Mouse (Mus musculus): ENCODE measurements around the gene BC067074.

Gene BC067074

DNA sequence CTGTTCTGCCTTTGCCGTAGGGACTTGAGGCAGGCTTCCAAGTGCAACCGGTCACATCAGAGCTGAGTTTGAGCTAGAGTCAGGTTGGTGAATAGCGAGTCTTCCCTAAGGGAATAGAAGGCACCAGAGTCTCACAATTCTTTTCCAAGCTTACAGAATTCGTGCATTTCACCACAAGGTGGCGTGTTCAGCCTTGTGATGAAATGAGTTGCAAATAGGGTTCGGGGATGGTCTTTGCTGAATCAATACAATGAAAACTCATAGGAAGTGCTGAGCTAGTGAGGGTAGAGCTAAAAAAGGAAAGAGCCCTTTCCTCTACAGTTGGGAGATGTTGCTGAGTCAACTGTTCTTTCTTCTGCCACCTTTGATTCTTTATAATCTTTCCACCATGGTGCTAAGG, 29.0 kb downstream of the BC067074 start:
- peak; percentile 43 for DNase-seq (ENCODE audit: low read depth, low spot score)

DNA sequence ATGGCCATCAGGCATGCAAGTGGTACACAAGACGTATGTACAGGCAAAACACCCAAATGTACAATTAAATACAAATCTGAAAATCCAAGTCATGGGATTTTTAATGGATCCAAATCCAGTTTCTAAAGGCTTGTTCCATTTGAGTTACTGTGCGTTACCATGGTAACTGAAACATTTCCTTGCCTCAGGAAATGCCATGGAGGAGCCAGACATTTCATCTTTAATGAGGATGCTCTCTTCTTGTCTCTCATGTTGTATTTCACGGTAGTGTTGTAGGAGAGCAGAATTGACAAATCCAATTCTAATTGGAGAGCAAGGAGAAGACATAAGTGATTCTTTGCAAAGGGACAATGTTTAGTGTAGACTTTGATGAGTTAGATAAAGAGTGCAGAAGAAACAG, 31.3 kb downstream of the BC067074 start:
- no peak for DNase-seq (ENCODE audit: low read depth, low spot score)

GRCm38 (mm10) chr13:113325678-113326077, 32.7 kb downstream of the BC067074 start:
- DNase-seq (ENCODE audit: low read depth, low spot score) = no peak

DNA sequence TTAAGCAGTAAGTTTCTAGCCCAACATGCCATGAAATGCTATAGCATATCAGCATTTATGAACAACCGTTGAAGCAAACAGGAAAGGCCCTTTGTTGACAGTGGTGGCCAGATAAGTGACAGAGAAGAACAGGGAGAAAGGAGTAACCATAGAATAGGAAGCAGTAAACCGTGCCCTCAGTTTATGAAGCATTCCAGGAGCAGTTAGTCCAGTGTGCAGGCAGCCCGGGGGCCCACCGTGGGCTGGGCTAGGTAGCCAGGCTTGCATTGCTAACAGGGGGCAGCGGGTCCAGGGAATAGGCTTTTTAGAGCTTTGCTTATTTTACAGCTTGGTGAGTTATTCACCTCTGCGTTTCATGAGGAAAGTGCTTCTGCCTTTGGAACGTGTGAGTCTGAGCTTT, 39.3 kb downstream of the BC067074 start:
- no peak for DNase-seq (ENCODE audit: low read depth, low spot score)

DNA sequence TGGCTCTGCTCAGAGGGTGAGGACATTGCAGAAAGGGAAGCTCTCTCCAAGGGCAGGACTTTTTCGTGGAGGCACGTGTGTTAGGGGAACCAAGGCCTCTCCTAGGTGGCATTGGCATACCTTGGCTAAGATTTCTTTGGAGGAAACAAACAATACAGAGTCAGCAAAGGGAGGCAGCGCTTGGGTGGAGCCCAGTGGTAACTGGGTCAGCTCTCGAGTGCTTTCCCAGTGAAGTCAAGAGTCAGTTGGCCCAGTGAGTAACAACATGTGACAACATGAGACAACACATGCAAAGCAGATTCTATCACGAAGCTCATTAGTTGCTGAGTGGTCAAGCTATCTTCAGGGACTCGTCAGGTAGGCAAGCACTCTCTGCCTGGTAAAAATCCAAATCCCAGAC, 40.4 kb downstream of the BC067074 start:
- DNase-seq (ENCODE audit: low read depth, low spot score) = no peak

DNA sequence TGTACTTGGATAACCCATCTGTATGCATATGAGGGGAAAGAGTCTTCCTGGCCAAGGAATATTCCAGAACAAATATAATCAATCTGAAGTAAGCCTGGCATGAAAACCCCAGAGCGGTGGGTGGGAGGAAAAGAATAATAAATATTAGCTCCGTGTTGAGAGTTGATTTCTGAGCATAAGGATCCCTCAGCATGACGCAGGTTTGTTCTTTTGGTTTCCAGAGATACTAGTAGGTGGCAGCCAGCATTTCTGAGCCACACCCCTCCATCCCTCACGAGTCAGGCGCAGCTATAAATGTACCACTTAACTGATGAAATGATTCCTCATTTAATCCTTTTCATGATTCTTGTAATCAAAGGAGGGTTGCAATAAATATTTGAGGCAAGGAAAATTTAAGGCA, 41.0 kb downstream of the BC067074 start:
- no peak for DNase-seq (ENCODE audit: low read depth, low spot score)

- DNase-seq (ENCODE audit: low read depth, low spot score) = no peak
Observed at GRCm38 (mm10) chr13:113334773-113335172, 41.8 kb downstream of the BC067074 start.

- no peak for DNase-seq (ENCODE audit: low read depth, low spot score)
Observed at GRCm38 (mm10) chr13:113337223-113337858, 44.4 kb downstream of the BC067074 start.

DNA sequence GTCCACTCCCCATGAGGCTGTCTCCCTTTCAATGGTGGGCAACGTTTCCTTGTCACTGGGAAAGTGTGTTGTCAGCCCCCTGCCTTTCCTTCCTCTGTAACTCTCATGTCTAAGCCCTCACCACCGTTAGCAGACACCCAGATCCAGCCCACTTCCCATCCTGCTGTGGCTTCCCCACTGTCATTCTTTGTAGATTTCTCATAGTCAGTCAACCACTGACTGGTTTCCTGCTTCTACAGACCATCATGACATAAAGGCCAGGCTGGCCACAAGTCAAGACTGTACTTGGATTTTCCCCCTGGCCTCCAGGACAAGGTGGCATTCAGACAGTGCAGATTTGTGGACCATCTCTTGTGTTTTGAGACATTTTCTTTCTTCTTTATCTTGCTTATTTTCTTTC, 47.7 kb downstream of the BC067074 start:
- no peak for DNase-seq (ENCODE audit: low read depth, low spot score)

- DNase-seq (ENCODE audit: low read depth, low spot score) = no peak
Observed at GRCm38 (mm10) chr13:113341161-113341560, 48.2 kb downstream of the BC067074 start.

DNA sequence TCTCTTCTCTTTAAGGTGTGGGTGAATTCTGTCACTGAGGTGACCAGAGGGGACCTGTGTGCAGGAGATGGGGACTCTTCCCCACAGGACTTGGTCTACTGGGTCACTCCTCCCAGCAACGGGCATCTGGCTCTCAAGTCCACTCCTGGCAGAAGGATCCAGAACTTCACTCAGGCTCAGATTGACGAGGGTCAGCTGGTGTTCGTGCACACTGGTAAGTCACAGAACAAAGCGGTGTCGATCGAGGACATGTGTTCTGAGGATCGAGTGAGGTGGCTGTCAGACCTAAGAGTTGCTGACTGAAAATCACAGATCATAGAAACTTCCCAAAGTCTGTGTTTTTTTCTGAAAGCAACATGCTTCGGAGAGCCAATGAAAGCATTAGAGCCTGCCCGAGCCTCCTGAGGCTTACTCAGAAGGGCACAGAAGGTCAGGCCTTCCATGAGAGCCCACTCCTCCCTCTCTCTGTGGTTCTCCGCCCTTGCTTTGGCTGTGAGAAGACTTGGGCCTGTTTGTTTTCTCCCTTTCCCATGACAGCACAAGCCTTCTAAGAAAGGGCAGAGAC, 49.5 kb downstream of the BC067074 start:
- DNase-seq (ENCODE audit: low read depth, low spot score) = no peak

DNA sequence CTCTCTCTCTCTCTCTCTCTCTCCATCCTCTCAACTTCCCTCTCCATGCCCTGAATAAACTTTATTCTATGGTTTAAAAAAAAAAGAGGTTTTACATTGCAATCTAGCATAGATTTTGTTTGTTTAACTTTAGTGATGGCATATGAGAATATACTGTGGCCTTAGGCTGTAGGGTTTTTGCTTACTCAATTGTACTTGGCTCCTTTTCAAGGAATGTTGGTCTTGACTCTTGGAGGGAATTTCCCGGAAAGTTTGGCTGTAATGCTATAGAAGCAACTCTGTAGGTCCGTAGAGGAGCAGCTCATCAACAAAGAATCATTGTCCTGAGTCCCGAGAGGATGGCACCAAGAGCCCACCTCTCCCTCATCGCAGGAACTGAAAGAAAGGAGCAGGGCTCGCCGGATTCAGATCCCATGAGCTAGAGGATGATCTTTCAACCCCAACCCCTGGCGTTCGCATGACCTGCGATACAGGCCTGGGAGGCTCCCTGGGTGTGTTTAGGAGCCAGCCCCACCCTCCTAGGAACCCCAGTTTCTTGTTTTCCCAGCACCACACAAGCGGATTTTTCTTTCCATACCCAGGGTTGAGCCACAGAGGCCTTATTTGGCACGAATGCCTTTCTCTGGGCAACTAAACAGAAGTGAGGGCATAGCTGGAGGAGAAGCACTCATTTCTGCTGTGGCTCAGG, 57.9 kb downstream of the BC067074 start:
- no peak for DNase-seq (ENCODE audit: low read depth, low spot score)

- DNase-seq (ENCODE audit: low read depth, low spot score) = no peak
Observed at GRCm38 (mm10) chr13:113353546-113353945, 60.6 kb downstream of the BC067074 start.

DNA sequence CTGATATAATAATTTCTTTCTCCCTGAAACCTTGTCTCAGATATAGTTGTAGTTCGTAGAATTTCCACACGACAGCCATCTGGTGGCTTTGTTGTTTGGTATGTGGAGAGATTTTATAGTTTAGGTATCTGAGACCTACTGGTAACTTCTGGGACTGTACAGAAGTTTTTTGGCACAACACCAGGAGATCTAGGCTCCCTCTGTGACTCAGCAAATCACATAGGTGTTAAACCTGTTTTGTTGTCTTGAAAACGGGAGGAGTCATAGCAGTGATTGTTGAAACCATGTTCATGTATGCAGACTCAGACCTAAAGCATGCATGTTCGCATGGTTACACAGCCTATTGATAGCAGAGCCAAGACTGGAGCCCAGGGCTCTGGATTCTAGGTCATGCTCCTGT, 61.0 kb downstream of the BC067074 start:
- DNase-seq (ENCODE audit: low read depth, low spot score) = no peak

GRCm38 (mm10) chr13:113355022-113355421, 62.1 kb downstream of the BC067074 start:
- DNase-seq (ENCODE audit: low read depth, low spot score) = no peak

DNA sequence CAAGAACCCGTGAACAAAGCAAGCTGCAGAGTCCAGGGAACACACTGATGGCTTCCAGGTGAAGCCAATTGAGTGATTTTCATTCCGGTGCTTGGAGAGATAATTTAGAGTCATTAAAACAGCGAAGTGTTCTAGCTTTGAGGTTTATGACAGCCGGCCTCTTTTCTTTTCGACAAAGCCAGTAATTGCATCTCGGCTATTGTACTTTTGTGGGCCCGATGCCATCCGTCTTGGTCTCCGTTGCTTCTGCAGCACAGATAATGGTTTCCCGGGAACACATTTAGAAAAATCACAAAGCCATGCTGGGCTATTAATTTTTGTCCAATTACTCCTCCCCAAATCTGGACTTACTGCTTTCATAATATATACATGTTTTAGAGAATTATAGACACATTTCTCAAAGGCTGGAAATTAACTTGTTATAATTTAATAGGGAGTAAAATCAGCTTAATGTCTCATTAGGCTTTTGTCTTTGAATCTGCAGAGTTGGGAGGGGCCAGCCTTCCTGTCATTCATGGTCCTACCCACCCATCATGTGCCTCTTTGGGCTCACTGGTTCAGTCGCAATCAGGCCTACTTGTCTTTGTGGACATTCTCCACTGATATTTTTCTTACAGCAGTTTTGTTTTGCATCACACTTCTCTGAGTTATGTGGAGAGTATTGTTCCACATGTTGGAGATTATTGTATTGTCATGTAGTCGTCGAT, 64.6 kb downstream of the BC067074 start:
- no peak for DNase-seq (ENCODE audit: low read depth, low spot score)

DNA sequence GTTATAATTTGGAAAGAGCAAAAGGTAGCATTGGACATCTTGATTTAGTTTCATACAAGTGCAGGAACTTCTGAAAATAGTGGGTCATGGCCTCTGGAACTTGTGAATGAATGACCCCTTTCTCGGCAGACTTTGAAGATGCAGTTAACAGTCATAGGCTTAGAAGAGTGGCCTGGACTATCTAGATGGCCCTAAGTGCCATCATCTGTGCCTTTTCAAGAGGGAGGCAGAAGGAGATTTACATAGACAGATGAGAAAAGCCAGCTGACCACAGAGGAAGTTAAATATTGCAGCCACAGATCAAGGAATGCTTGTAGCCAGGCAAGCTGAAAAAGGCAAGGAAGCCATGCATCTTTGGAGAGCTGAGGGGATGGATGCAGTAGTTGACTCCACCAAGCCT, 66.7 kb downstream of the BC067074 start:
- DNase-seq (ENCODE audit: low read depth, low spot score) = no peak

GRCm38 (mm10) chr13:113365976-113366375, 73.0 kb downstream of the BC067074 start:
- no peak for DNase-seq (ENCODE audit: low read depth, low spot score)

DNA sequence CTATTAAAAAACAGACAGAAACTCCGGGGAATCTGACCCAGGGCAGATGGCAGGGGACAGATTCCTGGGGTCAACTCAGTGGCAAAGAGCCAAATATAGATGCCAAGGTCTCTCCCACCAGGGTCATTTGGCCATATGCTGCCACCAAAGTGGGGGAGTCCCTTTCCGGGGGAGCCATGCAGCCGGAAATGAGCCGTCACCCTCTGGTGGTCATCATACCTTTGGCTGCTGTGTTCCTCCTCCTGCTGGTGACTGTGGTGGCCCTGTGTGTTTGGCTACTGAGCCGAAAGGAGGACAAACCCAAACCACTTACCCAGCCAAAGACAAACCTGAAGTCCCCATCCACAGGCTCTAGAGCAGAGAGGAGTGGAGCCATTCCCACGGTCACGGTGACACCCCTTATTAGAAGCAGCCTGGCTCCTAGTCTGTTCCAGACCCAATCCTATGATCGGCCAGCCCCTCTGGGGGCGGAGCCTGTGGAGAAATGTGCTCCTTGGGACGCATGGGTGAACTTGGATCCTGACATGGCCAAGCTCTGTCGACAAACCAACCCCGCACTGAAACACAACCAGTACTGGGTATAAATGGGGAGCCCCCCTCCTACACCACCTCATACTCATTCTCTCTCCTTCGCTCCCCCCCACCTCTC, 76.1 kb downstream of the BC067074 start:
- no peak for DNase-seq (ENCODE audit: low read depth, low spot score)

DNA sequence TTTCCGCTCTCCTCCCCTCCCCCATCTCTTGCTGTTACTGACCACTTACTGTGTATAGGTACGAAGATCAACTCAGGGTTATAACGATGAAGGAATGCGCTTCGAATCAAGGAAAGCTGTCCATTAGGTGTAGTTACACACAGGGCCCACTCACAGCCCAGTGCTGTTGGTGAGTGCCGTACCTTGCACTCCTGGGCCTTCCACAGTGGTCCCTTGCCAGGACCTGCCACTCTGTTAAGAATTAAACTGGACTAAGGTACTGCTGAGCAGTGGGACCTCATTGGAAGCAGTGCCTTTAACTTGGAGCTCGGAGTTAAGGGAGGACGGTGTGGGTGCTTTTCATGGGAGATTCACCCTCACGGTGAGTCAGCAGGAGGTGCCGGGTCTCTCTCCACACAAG, 76.7 kb downstream of the BC067074 start:
- DNase-seq (ENCODE audit: low read depth, low spot score) = no peak

DNA sequence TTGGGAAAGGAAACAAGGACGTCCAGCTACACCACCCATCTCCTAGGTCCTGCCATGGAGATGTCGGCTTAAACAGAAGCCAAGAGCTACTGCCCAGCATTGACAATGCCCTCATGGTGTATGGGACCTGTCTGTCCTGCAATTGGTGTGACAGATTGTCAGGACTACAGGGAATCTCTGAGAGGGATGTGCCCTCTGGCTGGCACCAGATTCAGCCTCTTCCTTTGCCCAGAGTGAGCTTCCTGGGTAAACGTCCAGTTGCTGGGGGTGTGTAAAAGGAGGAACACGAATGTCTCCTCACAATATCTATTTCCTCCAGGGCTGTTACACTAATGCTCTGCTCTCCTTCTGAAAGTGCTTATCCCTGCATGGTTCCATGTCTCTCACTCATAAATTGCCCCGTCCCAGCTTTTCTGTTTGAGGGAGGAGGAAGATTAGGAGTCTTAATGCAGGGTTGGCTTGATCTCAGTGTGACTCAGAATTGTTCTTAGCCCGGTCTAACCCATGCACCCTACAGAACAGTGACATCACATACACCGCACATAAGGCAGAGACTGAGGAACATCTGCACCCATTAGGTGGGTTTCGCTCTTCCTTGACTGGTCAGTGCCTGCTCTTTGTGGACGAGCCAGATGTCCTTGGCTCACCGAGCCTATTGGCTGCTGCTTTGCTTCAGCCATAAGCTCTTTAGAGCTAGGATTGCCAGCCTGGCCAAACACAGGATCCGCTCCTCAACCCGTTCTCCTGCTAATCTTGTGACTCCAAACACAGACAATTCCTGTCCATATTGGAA, 80.5 kb downstream of the BC067074 start:
- no peak for DNase-seq (ENCODE audit: low read depth, low spot score)
